Mouse (Mus musculus) gastrocnemius, postnatal 25 days (tissue): ENCODE results near the gene Trmt112. TPM values are rescaled to one million over a fixed set of nuclear protein-coding genes. Genes with fewer than 3 reads are reported as not detected.
A peak's percentile ranks its signal among the peaks of the same experiment; 100 is the strongest.

Experiments used
- DNase-seq: peaks from one replicate; pipeline ENCODE4 v3.0.0; 2022
- microRNA-seq, 2 experiments: library from miRNA; unstranded; fragments of <30 nt; microRNA quantifications; one replicate each; pipeline ENCODE4 v1.2.0; 2021; ENCODE audit warnings: borderline replicate concordance in 2 of 2
- total RNA-seq, 2 experiments: library from RNA; stranded (reverse); gene quantifications; 1 replicate in 1 of 2; 2 replicates in 1 of 2; pipeline ENCODE4 v1.2.3; 2021

Trmt112 gene
- total RNA-seq, 2 experiments from 2014 or later: 28.8 to 32.2 TPM

DNA sequence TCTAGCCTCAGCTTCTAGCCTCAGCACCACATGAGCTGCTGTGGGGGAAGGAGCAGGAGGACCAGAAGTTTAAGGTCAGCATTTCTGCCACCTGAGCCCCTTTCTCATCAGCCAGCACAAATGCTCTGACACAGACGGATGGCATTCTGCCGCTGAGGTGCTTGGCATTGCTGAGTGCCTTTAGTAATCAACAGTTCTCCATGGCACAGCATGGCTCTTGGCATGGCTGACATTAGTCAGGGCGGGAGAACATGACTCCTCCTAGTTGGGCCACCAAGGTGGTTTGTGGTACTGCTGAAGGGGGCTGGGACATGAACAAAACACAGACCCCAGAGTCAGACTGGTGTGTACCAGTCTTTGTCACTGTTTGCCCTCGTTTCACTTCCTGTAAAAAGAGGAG lies 38.7 kb downstream of the Trmt112 start:
- DNase-seq: no peak

DNA sequence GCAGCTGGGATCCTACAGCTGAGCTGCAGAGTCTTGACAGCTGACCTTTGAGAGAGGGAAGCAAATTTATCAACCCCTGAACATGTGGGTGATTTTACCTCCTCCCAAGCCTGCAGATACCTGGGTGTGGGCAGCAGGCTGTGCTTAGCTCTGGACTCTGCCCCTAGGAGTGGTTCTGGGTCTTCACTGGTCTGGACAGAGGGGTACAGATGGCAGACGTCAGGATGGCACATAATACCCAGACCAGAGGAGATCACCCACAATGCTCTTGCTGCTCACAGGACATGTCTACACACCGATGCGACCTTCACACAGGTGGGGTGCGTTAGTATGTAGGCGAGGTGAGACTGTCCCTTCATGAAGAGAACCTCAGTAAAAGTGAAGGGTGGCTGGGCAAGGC lies 40.0 kb downstream of the Trmt112 start:
- no peak for DNase-seq

DNA sequence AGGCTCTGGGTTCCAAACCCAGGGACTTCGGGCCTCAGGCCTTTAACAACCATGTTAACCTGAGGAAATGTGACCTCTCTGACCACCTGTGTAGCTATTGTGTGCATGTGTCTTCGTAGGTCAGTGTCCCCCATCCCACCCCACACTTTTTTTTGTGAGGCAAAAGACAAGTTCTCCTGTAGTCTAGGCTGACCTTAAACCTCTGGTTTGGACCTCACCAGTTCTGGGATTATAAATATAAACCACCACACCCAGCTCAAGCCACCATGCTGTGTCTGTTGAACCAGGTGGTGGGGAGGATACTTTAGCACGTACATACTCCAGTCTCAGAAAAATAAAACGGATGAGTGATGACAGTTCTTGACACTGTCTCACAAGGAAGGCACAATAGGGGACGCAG lies 40.5 kb downstream of the Trmt112 start:
- DNase-seq: no peak

DNA sequence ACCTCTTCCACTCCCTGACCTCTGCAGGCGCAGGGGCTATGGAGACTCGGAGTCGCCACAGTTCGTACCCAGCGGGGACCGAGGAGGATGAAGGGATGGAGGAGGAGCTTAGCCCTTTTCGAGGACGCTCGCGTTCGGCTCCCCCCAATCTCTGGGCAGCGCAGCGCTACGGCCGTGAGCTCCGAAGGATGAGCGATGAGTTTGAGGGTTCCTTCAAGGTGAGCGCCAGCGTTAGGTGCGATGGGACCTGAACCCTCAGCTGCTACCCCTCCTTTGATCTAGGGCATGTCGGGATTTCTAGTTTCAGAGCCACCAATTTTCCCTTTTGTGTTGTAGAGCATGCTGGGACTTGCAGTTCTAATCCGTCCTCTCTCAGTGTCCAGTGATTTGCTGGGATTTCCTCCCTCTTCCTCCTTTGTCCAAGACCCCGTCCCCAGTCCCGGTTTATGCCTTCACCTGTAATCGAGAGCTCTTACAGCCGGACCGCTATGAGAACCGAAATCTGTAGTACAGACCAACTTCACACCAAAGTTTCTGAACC lies 41.2 kb downstream of the Trmt112 start:
- peak; percentile 50 for DNase-seq

DNA sequence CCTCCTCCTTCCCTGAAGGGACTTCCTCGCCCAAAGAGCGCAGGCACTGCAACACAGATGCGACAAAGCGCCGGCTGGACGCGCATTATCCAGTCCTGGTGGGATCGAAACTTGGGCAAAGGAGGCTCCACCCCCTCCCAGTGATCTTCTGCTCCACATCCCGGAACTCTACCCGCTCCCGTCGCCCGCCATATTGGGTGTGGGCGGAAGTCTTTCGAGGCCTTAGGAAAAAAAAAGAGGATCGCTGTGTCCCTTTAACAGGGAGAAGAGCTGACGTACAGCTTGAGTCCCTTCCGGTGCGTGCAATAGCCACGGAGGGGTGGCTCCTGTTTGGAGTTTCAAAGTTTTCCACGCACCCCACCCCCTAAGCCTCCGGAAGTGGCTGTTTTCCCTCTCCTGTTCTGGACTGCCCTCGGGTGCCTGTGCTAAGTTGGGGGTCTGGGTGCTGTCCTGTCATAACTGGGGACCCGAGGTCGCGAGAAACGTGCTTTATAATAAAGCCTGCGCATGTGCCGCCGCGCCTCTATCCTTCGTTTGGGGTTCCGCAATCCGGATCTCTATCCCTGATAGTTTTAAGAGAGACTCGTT lies 42.0 kb downstream of the Trmt112 start:
- peak; percentile 96 for DNase-seq

DNA sequence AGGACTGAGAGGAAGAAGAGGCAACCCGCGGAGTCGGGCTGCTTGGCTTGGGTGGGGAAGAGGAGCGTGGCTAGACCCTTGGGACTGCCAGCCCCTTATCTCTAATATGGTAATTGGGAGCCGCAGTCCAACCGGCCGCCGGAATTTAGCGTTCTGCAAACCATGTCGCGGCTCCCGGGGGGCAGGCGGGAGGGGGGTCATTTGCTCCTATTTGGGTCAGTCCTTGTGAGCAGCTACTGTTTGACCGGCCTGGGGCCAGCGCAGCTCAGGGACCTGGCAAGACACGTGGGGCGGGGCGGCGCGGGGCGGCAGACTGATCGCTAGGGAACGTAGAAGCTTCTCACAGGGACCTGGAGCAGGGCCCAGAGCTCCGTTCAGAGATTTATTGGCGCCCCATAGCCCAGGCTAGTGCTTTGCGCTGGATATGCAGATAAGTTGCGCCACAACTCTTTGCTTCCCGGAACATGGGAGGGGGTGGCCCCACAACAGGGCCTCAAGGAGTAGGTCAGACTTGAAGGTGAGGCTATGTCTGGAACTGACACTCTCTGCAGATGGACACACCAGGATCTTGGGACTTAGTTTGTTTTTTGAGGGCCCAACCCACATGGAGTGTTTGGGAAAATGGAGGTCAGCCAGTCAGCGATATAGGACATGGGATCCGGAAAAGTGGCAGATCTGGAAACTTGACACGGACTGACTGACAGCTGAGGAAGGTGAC lies 42.7 kb downstream of the Trmt112 start:
- DNase-seq: peak; percentile 85

DNA sequence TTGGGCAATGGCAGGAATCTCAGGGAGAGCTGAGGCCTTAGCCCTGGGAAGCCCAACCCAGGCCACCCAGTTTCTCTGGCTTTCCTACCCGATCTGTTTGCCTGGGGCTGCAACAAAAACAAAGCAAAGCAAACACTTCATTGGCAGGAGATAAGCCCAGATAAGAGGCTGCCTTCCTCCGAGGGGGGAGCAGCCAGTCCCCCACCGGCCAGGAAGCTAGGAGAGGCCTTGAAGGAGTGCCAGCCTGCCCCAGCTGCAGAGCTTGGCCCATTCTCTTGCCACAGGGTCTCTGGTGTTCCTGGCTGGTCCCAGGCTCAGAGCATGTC lies 43.2 kb downstream of the Trmt112 start:
- peak; percentile 52 for DNase-seq

DNA sequence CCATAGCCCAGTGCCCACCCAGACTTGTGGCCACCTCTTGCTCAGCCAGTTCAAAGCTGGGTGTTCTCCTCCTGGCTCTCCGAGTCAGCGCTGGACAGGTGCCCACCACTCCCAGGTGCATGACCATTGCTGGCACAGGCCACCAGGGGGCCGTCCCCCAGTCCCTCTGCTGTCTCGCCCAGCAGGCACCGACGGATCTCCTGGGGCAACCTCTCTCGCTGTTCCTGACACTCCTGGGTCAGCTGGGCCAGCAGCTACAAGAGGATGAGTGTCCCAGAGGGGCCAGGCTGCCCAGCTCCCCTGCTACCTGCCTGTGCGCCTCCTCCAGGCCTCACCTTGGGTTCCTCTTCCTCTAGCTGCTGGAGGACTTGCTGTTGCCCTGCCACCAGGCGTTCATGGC lies 44.5 kb downstream of the Trmt112 start:
- DNase-seq: no peak

DNA sequence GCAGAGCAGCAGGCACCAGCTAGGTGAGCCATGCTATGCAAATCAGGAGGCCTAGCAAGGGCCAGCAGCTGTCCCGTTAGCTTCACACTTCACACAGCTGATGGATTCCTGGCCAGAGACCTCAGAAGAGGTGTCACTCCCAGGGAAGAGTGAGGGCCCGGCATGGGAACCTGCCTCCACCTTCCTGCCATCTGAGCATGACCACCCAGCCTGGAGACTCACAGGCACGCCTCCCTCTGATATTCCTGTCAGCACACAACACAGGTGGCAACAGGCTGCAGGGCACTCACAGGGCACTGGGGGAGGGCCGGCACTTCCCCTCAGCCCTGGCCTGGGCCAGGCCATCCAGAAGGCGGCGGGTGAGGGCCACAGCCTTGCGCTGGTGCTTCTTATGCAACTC lies 45.9 kb downstream of the Trmt112 start:
- no peak for DNase-seq

DNA sequence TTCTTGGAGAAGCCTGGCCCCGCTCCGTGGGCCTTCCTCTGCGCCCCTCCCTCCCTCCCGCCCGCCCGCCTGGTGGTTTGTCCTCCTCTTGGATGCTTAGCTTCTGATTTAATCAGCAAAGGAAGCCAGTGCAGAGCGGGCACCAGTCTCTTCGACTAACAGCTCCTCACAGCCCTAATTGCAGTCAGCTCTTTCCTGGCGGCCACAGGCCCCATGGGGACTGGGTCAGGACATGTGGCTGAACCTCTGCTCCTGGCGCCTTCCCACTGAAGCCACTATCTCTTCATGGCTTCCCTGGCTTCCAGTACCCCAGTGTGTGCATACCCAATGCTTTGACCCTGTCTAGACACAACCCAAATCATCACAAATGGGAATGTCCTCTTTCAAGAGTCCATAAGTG lies 47.0 kb downstream of the Trmt112 start:
- DNase-seq: no peak

Small RNA genes lying within 50 kb of the gene (microRNA-seq; reads per million reads assigned to microRNA genes)
- gene Mir6990: 3.4 to 3.7 reads per million in 2 experiments

Other genes with a start within 250 kb of the Trmt112 start
- 1 to 10 TPM; 6.7 to 7.2 TPM for gene Rps6ka4, start 69.1 kb upstream of the Trmt112 start, total RNA-seq
- gene Ccdc88b, start 51.5 kb upstream of the Trmt112 start, total RNA-seq: under 1 TPM; 0.40 to 0.41 TPM
- 100 to 1,000 TPM; 212 to 215 TPM for gene Prdx5, start 408 bp downstream of the Trmt112 start, total RNA-seq
- gene Esrra, start 12.1 kb downstream of the Trmt112 start, total RNA-seq: 10 to 100 TPM; 86.8 to 89.5 TPM
- not detected for gene Catsperz, start 15.7 kb downstream of the Trmt112 start, total RNA-seq
- gene Kcnk4, start 24.8 kb downstream of the Trmt112 start, total RNA-seq: not detected
- gene Bad, start 32.2 kb downstream of the Trmt112 start, total RNA-seq: 10 to 100 TPM; 11.5 to 14.3 TPM
- gene Gpr137, start 32.8 kb downstream of the Trmt112 start, total RNA-seq: 10 to 100 TPM in 1 of 2 experiments, 1 to 10 TPM in 1; 9.5 to 10.9 TPM
- gene Ppp1r14b, start 65.3 kb downstream of the Trmt112 start, total RNA-seq: 100 to 1,000 TPM; 113 to 131 TPM
- gene Plcb3, start 66.8 kb downstream of the Trmt112 start, total RNA-seq: 10 to 100 TPM in 1 of 2 experiments, 1 to 10 TPM in 1; 9.8 to 10.4 TPM
- 10 to 100 TPM in 1 of 2 experiments, 1 to 10 TPM in 1; 7.9 to 12.4 TPM for gene Fkbp2, start 70.8 kb downstream of the Trmt112 start, total RNA-seq
- 100 to 1,000 TPM; 143 to 156 TPM for gene Vegfb, start 78.0 kb downstream of the Trmt112 start, total RNA-seq
- 10 to 100 TPM; 31.3 to 32.9 TPM for gene Dnajc4, start 82.9 kb downstream of the Trmt112 start, total RNA-seq
- gene Nudt22, start 86.4 kb downstream of the Trmt112 start, total RNA-seq: 10 to 100 TPM; 15.6 to 17.2 TPM
- 10 to 100 TPM; 21.5 to 24.5 TPM for gene Trpt1, start 86.4 kb downstream of the Trmt112 start, total RNA-seq
- gene Fermt3, start 109.8 kb downstream of the Trmt112 start, total RNA-seq: 1 to 10 TPM in 1 of 2 experiments, under 1 TPM in 1; 0.84 to 1.2 TPM
- 10 to 100 TPM; 86.5 to 95.6 TPM for gene Stip1, start 130.3 kb downstream of the Trmt112 start, total RNA-seq
- 100 to 1,000 TPM; 227 to 252 TPM for gene Macrod1, start 147.1 kb downstream of the Trmt112 start, total RNA-seq
- gene Flrt1, start 196.0 kb downstream of the Trmt112 start, total RNA-seq: under 1 TPM; 0.31 to 0.35 TPM